Mouse (Mus musculus): ENCODE measurements around the gene Sar1b.

- TF ChIP-seq POLR2A (IDR thresholded peaks at IDR 0.05; ENCODE audit: borderline replicate concordance, control insufficient read depth, low read depth, low read length) (no peak), CTCF (IDR thresholded peaks at IDR 0.05; ENCODE audit: control insufficient read depth, insufficient read depth, low read length) (no peak)
Measured at GRCm38 (mm10) chr11:51767579-51768220, 4.2 kb downstream of the Sar1b start.

Measured in bone marrow, adult 2 months (tissue).